Mouse (Mus musculus) left cerebral cortex, postnatal 14 days (tissue): Measurements from ENCODE around the gene Magoh. TPM values are rescaled to one million over a fixed set of nuclear protein-coding genes. Genes with fewer than 3 reads are reported as not detected.

Experiments
- DNase-seq, 2 experiments: peaks; one replicate each; pipeline ENCODE4 v3.0.0; 2021 to 2022; ENCODE audit warnings: low spot score in 2 of 2, mixed read lengths in 1 of 2
- intact Hi-C: fragments of 180-260 bp; cut with DNase I; formaldehyde crosslinking; loops from one replicate; pipeline ENCODE4 v1.15.1; 2025
- total RNA-seq, 2 experiments: library from RNA; stranded (reverse); gene quantifications; 2 replicates each; pipeline ENCODE4 v1.2.3; 2021

The Magoh gene
- total RNA-seq, 2 experiments from 2014 or later, result 38.0 to 40.0 TPM

DNA sequence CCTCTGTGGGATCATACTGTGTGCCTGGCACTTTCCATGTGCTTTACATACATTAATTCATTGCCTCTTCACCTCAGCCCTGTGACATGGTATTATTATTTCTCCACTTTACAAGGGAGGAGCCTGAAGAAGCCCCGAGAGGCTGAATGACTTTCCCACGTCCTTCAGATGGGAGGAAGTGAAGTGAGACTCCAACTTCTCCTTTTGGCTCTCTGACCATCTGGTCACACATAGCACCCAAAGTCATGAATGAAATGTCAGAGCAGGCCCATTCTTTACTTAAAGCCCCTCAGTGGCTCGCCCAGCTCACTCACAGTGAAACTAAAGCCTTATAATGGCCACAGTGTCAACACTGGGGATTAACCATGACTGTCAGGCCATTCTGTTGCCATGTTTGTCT is 55.7 kb downstream of the Magoh start:
- DNase-seq, result no peak
- intact Hi-C loops, result loop anchor here (10.0 kb wide), 1 partner anchor 390 kb away; the partner anchor contains the start of gene Coa7

Other genes starting within 250 kb of the Magoh start
- gene Dmrtb1, start 195.5 kb upstream of the Magoh start, total RNA-seq, result 1 to 10 TPM; 3.4 to 4.0 TPM
- gene Lrp8, start 77.5 kb upstream of the Magoh start, total RNA-seq, result 100 to 1,000 TPM; 123 to 136 TPM
- gene 0610037L13Rik, start 10.1 kb downstream of the Magoh start, total RNA-seq, result 10 to 100 TPM; 57.9 to 59.3 TPM
- gene Cpt2, start 43.9 kb downstream of the Magoh start, total RNA-seq, result 1 to 10 TPM; 7.6 TPM
- gene Slc1a7, start 88.6 kb downstream of the Magoh start, total RNA-seq, result under 1 TPM in 1 of 2 experiments, not detected in 1; 0.37 TPM
- 1 to 10 TPM; 7.1 to 7.4 TPM for gene Podn, start 216.7 kb downstream of the Magoh start, total RNA-seq